Mouse (Mus musculus): Measurements from ENCODE around the gene Aplp2. TPM values are rescaled to one million over a fixed set of nuclear protein-coding genes. Genes with fewer than 3 reads are reported as not detected.

The Aplp2 gene
- polyA plus RNA-seq, 1 experiment from 2014 or later, result 336 TPM

DNA sequence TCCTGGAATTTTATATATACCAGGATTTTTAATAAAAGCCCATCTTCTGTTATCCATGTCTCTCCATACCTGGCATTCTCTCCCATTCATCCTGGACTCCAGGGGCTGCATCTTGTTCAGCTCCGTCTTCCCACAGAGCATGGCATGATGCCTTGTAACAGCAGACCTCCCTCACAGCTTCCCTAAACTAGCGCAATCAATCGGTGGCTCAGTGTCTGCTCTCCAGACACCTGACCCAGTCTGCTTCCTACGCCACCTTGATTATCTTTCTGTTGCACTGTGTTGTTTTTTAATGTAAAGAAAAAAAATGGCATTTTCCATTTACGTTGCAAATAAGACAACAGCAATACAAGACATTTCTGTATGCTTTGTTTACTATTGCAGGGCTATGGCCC, 32.3 kb upstream of the Aplp2 start:
- ATAC-seq (replicated peaks; ENCODE audit: low FRiP score), result no peak
- WGBS, result 80% methylated on average over 5 of the region's 5 CpGs

GRCm38 (mm10) chr9:31243306-31243938, 31.8 kb upstream of the Aplp2 start:
- no peaks in the 10 kb centered on the region for H3K9me3 ChIP-seq (replicated peaks)
- 72% methylated on average over 18 of the region's 18 CpGs for WGBS
- no peaks in the 10 kb centered on the region for H3K27me3 ChIP-seq
- 0 out of 2 replicates have a peak, but pooled peaks cover 4% of the 10 kb centered on the region for H3K4me1 ChIP-seq
- no peak overlapping the region for H3K27ac ChIP-seq
- H3K9ac ChIP-seq, result no peak overlapping the region
- H3K4me2 ChIP-seq, result no peak overlapping the region
- no peak overlapping the region for H3K4me3 ChIP-seq (replicated peaks)
- ATAC-seq (replicated peaks; ENCODE audit: low FRiP score), result no peak
- no peaks in the 10 kb centered on the region for H3K36me3 ChIP-seq

More for the DNA sequence above, 32.3 kb upstream of the Aplp2 start:
- H3K9ac ChIP-seq, result no peak overlapping the region
- no peaks in the 10 kb centered on the region for H3K36me3 ChIP-seq
- 0 out of 2 replicates have a peak, but pooled peaks cover 4% of the 10 kb centered on the region for H3K4me1 ChIP-seq
- H3K4me3 ChIP-seq (replicated peaks), result no peak overlapping the region
- no peaks in the 10 kb centered on the region for H3K9me3 ChIP-seq (replicated peaks)
- H3K4me2 ChIP-seq, result no peak overlapping the region
- H3K27me3 ChIP-seq, result no peaks in the 10 kb centered on the region
- no peak overlapping the region for H3K27ac ChIP-seq

DNA sequence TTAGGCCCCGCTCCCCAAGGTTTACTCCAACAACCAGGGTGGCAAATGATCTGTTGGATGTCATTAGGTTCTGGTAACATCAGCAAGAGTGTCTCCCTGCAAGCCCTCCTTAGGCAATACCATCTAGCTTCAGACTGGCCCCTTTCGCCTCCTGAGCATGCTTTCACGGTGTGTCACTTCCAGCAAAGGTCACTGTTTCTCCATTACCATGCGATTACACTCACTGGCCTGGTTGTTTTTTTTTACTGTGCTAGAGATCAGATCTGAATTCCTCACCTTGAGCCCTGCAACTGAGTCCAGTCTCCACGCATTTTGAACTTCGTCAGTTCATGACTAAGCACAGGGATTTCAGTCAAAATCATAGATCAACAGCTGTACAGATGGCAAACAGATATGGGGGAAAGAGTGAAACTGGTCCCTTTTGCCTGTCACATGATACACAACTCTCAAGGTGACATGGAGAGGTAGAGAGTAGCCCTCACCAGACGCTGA, 29.6 kb upstream of the Aplp2 start:
- Histone ChIP-seq H3K9me3 (replicated peaks) (no peaks in the 10 kb centered on the region), H3K27ac (0 out of 2 replicates have a peak overlapping the region, but pooled peaks have one; percentile 18), H3K9ac (no peak overlapping the region), H3K27me3 (no peaks in the 10 kb centered on the region), H3K36me3 (no peaks in the 10 kb centered on the region), H3K4me1 (0 out of 2 replicates have a peak, but pooled peaks cover 4% of the 10 kb centered on the region), H3K4me2 (no peak overlapping the region), H3K4me3 (replicated peaks) (no peak overlapping the region)
- ATAC-seq (replicated peaks; ENCODE audit: low FRiP score), result no peak
- WGBS, result 59% methylated on average over 7 of the region's 7 CpGs

- H3K27ac ChIP-seq, result 0 out of 2 replicates have a peak overlapping the region, but pooled peaks have one; percentile 18
- no peak overlapping the region for H3K9ac ChIP-seq
- H3K27me3 ChIP-seq, result no peaks in the 10 kb centered on the region
- no peaks in the 10 kb centered on the region for H3K36me3 ChIP-seq
- no peak overlapping the region for H3K4me2 ChIP-seq
- no peak for ATAC-seq (replicated peaks; ENCODE audit: low FRiP score)
- 80% methylated on average over 8 of the region's 8 CpGs for WGBS
- no peaks in the 10 kb centered on the region for H3K9me3 ChIP-seq (replicated peaks)
- H3K4me3 ChIP-seq (replicated peaks), result no peak overlapping the region
- 0 out of 2 replicates have a peak, but pooled peaks cover 4% of the 10 kb centered on the region for H3K4me1 ChIP-seq
Observed at GRCm38 (mm10) chr9:31240522-31241207, 29.1 kb upstream of the Aplp2 start.

DNA sequence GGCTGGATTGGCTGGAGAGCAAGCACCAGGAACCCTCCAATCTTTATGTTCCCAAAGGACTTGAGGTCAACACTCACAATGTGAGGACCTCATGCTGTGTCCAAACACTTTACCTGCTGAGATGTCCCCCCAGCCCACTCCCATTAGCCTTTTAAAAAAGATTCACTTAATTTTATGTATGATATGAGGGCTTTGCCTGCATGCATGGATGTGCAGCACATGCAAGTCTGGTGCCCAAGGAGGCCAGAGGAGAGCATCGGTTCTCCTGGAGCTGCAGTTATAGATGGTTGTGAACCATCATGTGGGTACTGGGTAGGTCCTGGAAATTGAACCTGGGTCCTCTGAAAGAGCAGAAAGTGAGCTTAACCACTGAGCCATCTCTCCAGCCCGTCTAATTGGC, 27.9 kb upstream of the Aplp2 start:
- no peaks in the 10 kb centered on the region for H3K27me3 ChIP-seq
- H3K4me3 ChIP-seq (replicated peaks), result no peak overlapping the region
- ATAC-seq (replicated peaks; ENCODE audit: low FRiP score), result no peak
- H3K4me2 ChIP-seq, result no peak overlapping the region
- no peaks in the 10 kb centered on the region for H3K9me3 ChIP-seq (replicated peaks)
- H3K36me3 ChIP-seq, result no peaks in the 10 kb centered on the region
- 85% methylated on average over 2 of the region's 2 CpGs for WGBS
- H3K4me1 ChIP-seq, result 0 out of 2 replicates have a peak, but pooled peaks cover 4% of the 10 kb centered on the region
- H3K9ac ChIP-seq, result no peak overlapping the region
- H3K27ac ChIP-seq, result no peak overlapping the region

DNA sequence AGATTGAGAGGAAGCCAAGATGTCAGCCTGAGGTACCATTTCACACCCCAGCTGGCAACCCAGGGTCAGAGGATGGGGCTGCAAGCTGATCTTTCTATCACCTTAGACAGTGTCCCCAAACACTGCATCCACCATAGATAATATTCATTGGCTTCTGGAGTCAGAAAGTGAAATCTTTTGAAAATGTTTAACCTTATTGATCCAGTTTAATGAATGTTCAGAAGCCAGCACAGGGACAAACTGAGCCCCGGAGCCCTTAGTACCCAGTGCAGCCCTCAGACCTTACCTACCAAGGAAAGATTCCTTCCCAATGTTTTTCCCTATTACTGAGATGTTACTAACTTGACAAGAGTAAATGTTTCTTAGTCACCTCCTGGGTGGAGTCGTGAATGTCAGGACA, 26.9 kb upstream of the Aplp2 start:
- Histone ChIP-seq H3K4me3 (replicated peaks) (no peak overlapping the region), H3K4me1 (0 out of 2 replicates have a peak, but pooled peaks cover 4% of the 10 kb centered on the region), H3K9ac (no peak overlapping the region), H3K27me3 (no peaks in the 10 kb centered on the region), H3K36me3 (no peaks in the 10 kb centered on the region), H3K4me2 (no peak overlapping the region), H3K27ac (no peak overlapping the region), H3K9me3 (replicated peaks) (no peaks in the 10 kb centered on the region)
- WGBS, result 86% methylated on average over 2 of the region's 2 CpGs
- ATAC-seq (replicated peaks; ENCODE audit: low FRiP score), result no peak

DNA sequence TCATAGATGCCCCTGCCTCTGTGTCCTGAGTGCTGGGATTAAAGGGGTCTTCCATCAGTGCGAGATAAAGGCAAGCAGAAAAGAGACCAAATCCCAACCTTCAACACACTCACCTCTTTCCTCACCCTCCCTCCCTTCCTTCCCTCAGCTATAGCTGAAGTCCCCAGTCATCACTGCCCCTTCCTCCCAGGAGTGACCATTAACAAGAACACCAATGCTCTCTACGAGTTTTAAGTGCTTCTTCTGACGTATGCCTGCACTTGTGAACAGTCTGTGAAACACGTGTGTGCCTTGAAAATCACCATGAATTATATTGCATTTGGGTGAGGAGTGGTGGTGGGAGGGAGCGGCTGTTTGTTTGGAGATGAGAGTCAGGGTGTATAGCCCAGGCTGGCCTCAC, 24.5 kb upstream of the Aplp2 start:
- Histone ChIP-seq H3K27me3 (no peaks in the 10 kb centered on the region), H3K27ac (no peak overlapping the region), H3K4me3 (replicated peaks) (no peak overlapping the region), H3K36me3 (no peaks in the 10 kb centered on the region), H3K9me3 (replicated peaks) (no peaks in the 10 kb centered on the region), H3K4me1 (peaks cover 7% of the 10 kb centered on the region), H3K9ac (no peak overlapping the region), H3K4me2 (no peak overlapping the region)
- WGBS, result 64% methylated on average over 5 of the region's 5 CpGs
- no peak for ATAC-seq (replicated peaks; ENCODE audit: low FRiP score)

DNA sequence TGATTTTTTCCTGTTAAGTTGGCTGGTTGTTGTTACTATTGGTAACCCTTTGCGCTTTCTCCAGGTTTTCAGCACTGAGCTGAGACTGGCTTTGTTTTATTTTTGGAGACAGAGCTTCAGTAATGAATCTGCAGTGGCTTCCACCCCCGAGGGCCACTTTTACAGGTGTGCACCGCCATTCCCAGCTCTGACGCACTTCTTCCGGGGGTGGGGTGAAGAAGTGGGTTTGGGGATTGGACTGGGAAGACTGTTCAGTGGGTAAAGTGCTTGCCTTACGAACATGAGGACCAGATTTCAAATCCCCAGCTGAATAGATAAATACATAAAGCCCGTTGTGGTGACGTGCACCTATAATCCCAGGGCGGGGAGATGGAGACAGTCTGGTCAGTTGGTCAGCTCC, 23.9 kb upstream of the Aplp2 start:
- 86% methylated on average over 9 of the region's 9 CpGs for WGBS
- no peaks in the 10 kb centered on the region for H3K9me3 ChIP-seq (replicated peaks)
- ATAC-seq (replicated peaks; ENCODE audit: low FRiP score), result no peak
- no peaks in the 10 kb centered on the region for H3K36me3 ChIP-seq
- H3K27ac ChIP-seq, result no peak overlapping the region
- H3K4me1 ChIP-seq, result peaks cover 6% of the 10 kb centered on the region
- H3K27me3 ChIP-seq, result no peaks in the 10 kb centered on the region
- H3K9ac ChIP-seq, result no peak overlapping the region
- no peak overlapping the region for H3K4me2 ChIP-seq
- H3K4me3 ChIP-seq (replicated peaks), result no peak overlapping the region

GRCm38 (mm10) chr9:31235030-31235429, 23.4 kb upstream of the Aplp2 start:
- H3K4me2 ChIP-seq, result no peak overlapping the region
- ATAC-seq (replicated peaks; ENCODE audit: low FRiP score), result no peak
- H3K27me3 ChIP-seq, result no peaks in the 10 kb centered on the region
- no peak overlapping the region for H3K4me3 ChIP-seq (replicated peaks)
- no peak overlapping the region for H3K27ac ChIP-seq
- no peaks in the 10 kb centered on the region for H3K9me3 ChIP-seq (replicated peaks)
- peaks cover 6% of the 10 kb centered on the region for H3K4me1 ChIP-seq
- H3K9ac ChIP-seq, result no peak overlapping the region
- 55% methylated on average over 4 of the region's 4 CpGs for WGBS
- no peaks in the 10 kb centered on the region for H3K36me3 ChIP-seq

GRCm38 (mm10) chr9:31226541-31226940, 14.9 kb upstream of the Aplp2 start:
- no peak for ATAC-seq (replicated peaks; ENCODE audit: low FRiP score)
- 53% methylated on average over 8 of the region's 8 CpGs for WGBS
- no peaks in the 10 kb centered on the region for H3K9me3 ChIP-seq (replicated peaks)

GRCm38 (mm10) chr9:31225808-31226207, 14.2 kb upstream of the Aplp2 start:
- 85% methylated on average over 11 of the region's 11 CpGs for WGBS
- ATAC-seq (replicated peaks; ENCODE audit: low FRiP score), result no peak
- Histone ChIP-seq H3K4me3 (replicated peaks) (no peak overlapping the region), H3K9ac (no peak overlapping the region), H3K36me3 (no peaks in the 10 kb centered on the region), H3K4me2 (no peak overlapping the region), H3K4me1 (0 out of 2 replicates have a peak, but pooled peaks cover 3% of the 10 kb centered on the region), H3K27ac (no peak overlapping the region), H3K27me3 (no peaks in the 10 kb centered on the region), H3K9me3 (replicated peaks) (no peaks in the 10 kb centered on the region)

More at GRCm38 (mm10) chr9:31226541-31226940, 14.9 kb upstream of the Aplp2 start:
- H3K4me1 ChIP-seq, result no peaks in the 10 kb centered on the region
- H3K9ac ChIP-seq, result no peak overlapping the region
- no peaks in the 10 kb centered on the region for H3K27me3 ChIP-seq
- H3K4me3 ChIP-seq (replicated peaks), result no peak overlapping the region
- no peak overlapping the region for H3K27ac ChIP-seq
- H3K36me3 ChIP-seq, result no peaks in the 10 kb centered on the region
- H3K4me2 ChIP-seq, result no peak overlapping the region

DNA sequence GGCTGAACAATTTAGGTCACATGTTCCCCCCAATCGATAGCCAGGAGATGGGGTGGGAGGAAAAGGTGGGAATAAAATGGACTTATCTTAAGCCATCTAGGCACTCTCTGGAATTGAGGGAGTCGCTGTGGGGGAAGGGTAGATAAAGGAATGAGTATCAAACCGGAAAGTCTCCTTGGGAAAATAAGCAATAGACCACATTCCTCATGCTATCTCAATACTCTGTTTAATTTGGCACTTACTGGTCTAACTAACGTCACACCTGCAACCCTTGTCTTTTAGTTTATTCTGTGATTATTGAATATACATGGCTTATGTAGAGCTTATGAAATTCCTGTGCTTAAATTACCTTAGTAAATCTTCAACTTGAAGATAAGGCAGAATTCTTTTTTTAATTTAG, 11.9 kb upstream of the Aplp2 start:
- no peak overlapping the region for H3K4me2 ChIP-seq
- H3K9me3 ChIP-seq (replicated peaks), result no peaks in the 10 kb centered on the region
- 0 out of 2 replicates have a peak, but pooled peaks cover 3% of the 10 kb centered on the region for H3K4me1 ChIP-seq
- H3K36me3 ChIP-seq, result no peaks in the 10 kb centered on the region
- H3K4me3 ChIP-seq (replicated peaks), result no peak overlapping the region
- WGBS, result 68% methylated on average over 4 of the region's 4 CpGs
- no peak for ATAC-seq (replicated peaks; ENCODE audit: low FRiP score)
- H3K9ac ChIP-seq, result no peak overlapping the region
- H3K27me3 ChIP-seq, result no peaks in the 10 kb centered on the region
- no peak overlapping the region for H3K27ac ChIP-seq
